Mouse (Mus musculus) testis, adult 2 months (tissue): Measurements from ENCODE around the gene Tmem220.

Experiments
- CTCF ChIP-seq: fragments of 200-500 bp; IDR thresholded peaks from 2 replicates; pipeline ENCODE4 v1.5.1; 2012; ENCODE audit warnings: low read depth, mild to moderate bottlenecking, inconsistent platforms, low read length, moderate library complexity; ENCODE audit not compliant: control insufficient read depth, insufficient read depth, insufficient replicate concordance
- POLR2A ChIP-seq: fragments of 200-500 bp; IDR thresholded peaks from 2 replicates; pipeline ENCODE4 v1.6.1; 2012; ENCODE audit warnings: low read depth, mild to moderate bottlenecking, inconsistent platforms, low read length, moderate library complexity; ENCODE audit not compliant: control insufficient read depth

DNA sequence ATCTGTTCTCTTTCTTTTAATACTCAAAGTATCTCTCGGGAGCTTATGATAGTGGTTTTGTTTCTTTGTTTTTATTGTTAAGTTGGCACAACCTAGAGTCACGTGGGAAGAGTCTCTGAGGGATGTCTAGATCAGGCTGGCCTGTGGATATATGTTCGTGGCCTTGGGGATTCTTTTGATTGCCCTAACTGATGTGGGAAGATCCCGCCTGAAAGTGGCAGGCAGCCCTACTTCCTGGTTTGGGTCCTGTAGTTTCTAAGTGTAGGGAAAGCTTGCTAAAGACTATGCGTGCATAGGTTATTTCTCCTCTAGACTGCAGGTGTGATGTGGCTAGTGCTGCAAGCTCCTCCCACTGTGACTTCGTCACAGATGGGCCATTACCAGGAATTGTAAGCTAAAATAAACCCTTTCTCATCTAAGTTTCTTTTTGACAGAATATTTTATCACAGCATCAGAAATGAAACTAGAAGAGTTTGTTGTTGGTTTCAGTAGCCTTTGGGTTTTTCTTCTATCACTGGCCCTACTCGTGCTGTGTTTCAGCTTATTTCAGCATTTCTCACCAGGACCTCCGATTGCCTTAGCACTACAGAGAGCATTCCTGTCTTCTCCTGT is 29.9 kb downstream of the Tmem220 start:
- no peak for TF ChIP-seq POLR2A
- TF ChIP-seq CTCF, result no peak
